Mouse (Mus musculus) limb, embryonic 10.5 days (tissue): Measurements from ENCODE around the gene Usp37. TPM values are rescaled to one million over a fixed set of nuclear protein-coding genes. Genes with fewer than 3 reads are reported as not detected.

ENCODE experiments used
- microRNA counts: library from miRNA; unstranded; fragments of <30 nt; microRNA quantifications from one replicate; lab custom pipeline; 2017
- microRNA-seq: library from miRNA; unstranded; fragments of <30 nt; microRNA quantifications from one replicate; pipeline ENCODE4, GENCODE M21; 2017
- polyA plus RNA-seq: library from polyadenylated mRNA; unstranded; fragments of >200 nt; fragmentation: Nextera tagmentation; extraction: Ambion mirVana; gene quantifications from 2 replicates; pipeline ENCODE4 v1.2.1, GENCODE M21; 2016

Usp37 gene
- polyA plus RNA-seq, 1 experiment from 2014 or later, result 50.3 TPM

MicroRNA genes within 50 kb of the gene (microRNA counts, 519-probe panel; counts per million panel counts)
- 2,905 counts per million, percentile 74 among the panel's probes with 10 or more counts for microRNA mmu-miR-26b (lab: Ali Mortazavi, UCI)

Small RNA genes within 50 kb of the gene (microRNA-seq; reads per million reads assigned to microRNA genes)
- gene Gm25035 (not detected), gene Mir26b (19,663 reads per million, percentile 98 among the genes with 10 or more reads in this experiment)

Other genes with a start within 250 kb of the Usp37 start
- gene Tmbim1, start 238.7 kb downstream of the Usp37 start, polyA plus RNA-seq, result 10.7 and 12.0 TPM in 2 replicates
- 0.29 and 0.38 TPM in 2 replicates for gene Catip, start 182.2 kb downstream of the Usp37 start, polyA plus RNA-seq
- 0.69 and 1.2 TPM in 2 replicates for gene Slc11a1, start 169.1 kb downstream of the Usp37 start, polyA plus RNA-seq
- 50.5 and 61.4 TPM in 2 replicates for gene Ctdsp1, start 152.8 kb downstream of the Usp37 start, polyA plus RNA-seq
- gene Vil1, start 134.9 kb downstream of the Usp37 start, polyA plus RNA-seq, result 0.23 and 0.31 TPM in 2 replicates
- gene Cnot9, start 38.2 kb downstream of the Usp37 start, polyA plus RNA-seq, result 116 and 121 TPM in 2 replicates
- gene Plcd4, start 1.4 kb downstream of the Usp37 start, polyA plus RNA-seq, result 0.08 and 0.95 TPM in 2 replicates
- 11.3 and 11.4 TPM in 2 replicates for gene Zfp142, start 44.0 kb upstream of the Usp37 start, polyA plus RNA-seq
- gene Bcs1l, start 44.0 kb upstream of the Usp37 start, polyA plus RNA-seq, result 16.7 and 18.0 TPM in 2 replicates
- 36.3 and 41.6 TPM in 2 replicates for gene Rnf25, start 57.1 kb upstream of the Usp37 start, polyA plus RNA-seq
- 10.5 and 11.8 TPM in 2 replicates for gene Stk36, start 57.2 kb upstream of the Usp37 start, polyA plus RNA-seq
- gene Ttll4, start 117.5 kb upstream of the Usp37 start, polyA plus RNA-seq, result 52.0 and 53.8 TPM in 2 replicates
- 22.8 and 25.5 TPM in 2 replicates for gene Cyp27a1, start 169.3 kb upstream of the Usp37 start, polyA plus RNA-seq
- gene Prkag3, start 204.9 kb upstream of the Usp37 start, polyA plus RNA-seq, result 0.16 and 0.29 TPM in 2 replicates
- gene Wnt6, start 227.6 kb upstream of the Usp37 start, polyA plus RNA-seq, result 30.1 and 34.2 TPM in 2 replicates
- 1.3 and 1.6 TPM in 2 replicates for gene Wnt10a, start 247.2 kb upstream of the Usp37 start, polyA plus RNA-seq